Mouse (Mus musculus) CH12.LX (cell line): Measurements from ENCODE around the gene Ttc9c. TPM values are rescaled to one million over a fixed set of nuclear protein-coding genes. Genes with fewer than 3 reads are reported as not detected.

ENCODE experiments used
- DNase-seq: peaks from one replicate; pipeline ENCODE4 v3.0.0-alpha.2; 2013; ENCODE audit errors: extremely low read depth
- H3K27ac ChIP-seq: 2 replicates; pipeline ENCODE4 v1.5.1; 2012; ENCODE audit warnings: low read depth, mild to moderate bottlenecking, control low read depth, moderate library complexity; ENCODE audit not compliant: insufficient read depth
- H3K27me3 ChIP-seq: replicated peaks from 2 replicates; pipeline ENCODE3; 2012; ENCODE audit warnings: inconsistent platforms
- H3K36me3 ChIP-seq, 2 experiments: replicated peaks in 1 of 2; 2 replicates each; pipeline versions ENCODE3 to v1.6.1; 2012; ENCODE audit warnings: inconsistent platforms in 1 of 2, low read length in 1 of 2, mild to moderate bottlenecking in 1 of 2, mixed read lengths in 1 of 2, moderate library complexity in 1 of 2; ENCODE audit not compliant: control insufficient read depth in 1 of 2, insufficient read depth in 1 of 2
- H3K4me1 ChIP-seq, 2 experiments: 2 replicates each; pipeline ENCODE4 v1.6.1; 2012; ENCODE audit warnings: inconsistent platforms in 1 of 2, moderate library complexity in 1 of 2; ENCODE audit not compliant: insufficient read depth in 2 of 2, control insufficient read depth in 1 of 2
- H3K4me2 ChIP-seq: 2 replicates; pipeline ENCODE4 v1.6.1; 2012; ENCODE audit warnings: low read depth, mild to moderate bottlenecking, control low read depth; ENCODE audit not compliant: poor library complexity, insufficient read depth, severe bottlenecking
- H3K4me3 ChIP-seq, 3 experiments: fragments of 150-350 bp in 1 of 3; sonication (generic) in 1 of 3; replicated peaks in 1 of 3; 2 replicates each; pipeline versions ENCODE3 to v1.5.1; 2011 to 2012; ENCODE audit warnings: low read depth in 2 of 3, low read length in 2 of 3, mild to moderate bottlenecking in 2 of 3, moderate library complexity in 2 of 3, control low read depth in 1 of 3, improper control_type of control experiment in 1 of 3, inconsistent platforms in 1 of 3, mixed read lengths in 1 of 3; ENCODE audit not compliant: poor library complexity in 1 of 3
- H3K79me2 ChIP-seq: replicated peaks from 2 replicates; pipeline ENCODE4 v1.6.1; 2012; ENCODE audit warnings: mild to moderate bottlenecking, moderate library complexity; ENCODE audit not compliant: control insufficient read depth, poor library complexity, insufficient read depth, severe bottlenecking; ENCODE audit errors: extremely low read depth
- H3K9ac ChIP-seq: 2 replicates; pipeline ENCODE4 v1.6.1; 2012; ENCODE audit warnings: low read depth, mild to moderate bottlenecking, control low read depth, moderate library complexity; ENCODE audit not compliant: insufficient read depth
- H3K9me3 ChIP-seq: replicated peaks from 2 replicates; pipeline ENCODE3; 2012; ENCODE audit warnings: low read length, inconsistent platforms, mixed read lengths
- CHD1 ChIP-seq: IDR thresholded peaks from 2 replicates; pipeline ENCODE4 v1.6.1; 2012; ENCODE audit warnings: low read depth, low read length, improper control_type of control experiment, inconsistent platforms
- CTCF ChIP-seq, 2 experiments: IDR thresholded peaks in 1 of 2; conservative IDR thresholded peaks in 1 of 2; 2 replicates each; pipeline ENCODE4 v1.5.1; 2011 to 2012; ENCODE audit warnings: low read depth in 2 of 2, low read length in 2 of 2, improper control_type of control experiment in 1 of 2, inconsistent platforms in 1 of 2, mild to moderate bottlenecking in 1 of 2, moderate library complexity in 1 of 2
- E2F4 ChIP-seq: IDR thresholded peaks from 2 replicates; pipeline ENCODE4 v1.6.1; 2011; ENCODE audit warnings: low read depth, low read length, improper control_type of control experiment; ENCODE audit not compliant: insufficient replicate concordance
- EP300 ChIP-seq: IDR thresholded peaks from 2 replicates; pipeline ENCODE4 v1.6.1; 2011; ENCODE audit warnings: low read length, improper control_type of control experiment
- GABPA ChIP-seq: IDR thresholded peaks from 2 replicates; pipeline ENCODE4 v1.6.1; 2012; ENCODE audit warnings: low read depth, low read length, improper control_type of control experiment, inconsistent platforms; ENCODE audit not compliant: insufficient replicate concordance
- JUND ChIP-seq: conservative IDR thresholded peaks from 2 replicates; pipeline ENCODE4 v1.6.1; 2011; ENCODE audit warnings: low read depth, low read length, improper control_type of control experiment
- MAX ChIP-seq: IDR thresholded peaks from 2 replicates; pipeline ENCODE4 v1.6.1; 2011; ENCODE audit warnings: low read length, improper control_type of control experiment
- MAZ ChIP-seq: IDR thresholded peaks from 2 replicates; pipeline ENCODE4 v1.6.1; 2012; ENCODE audit warnings: low read depth, mild to moderate bottlenecking, inconsistent platforms, low read length, improper control_type of control experiment, moderate library complexity
- MXI1 ChIP-seq: IDR thresholded peaks from 2 replicates; pipeline ENCODE4 v1.6.1; 2011; ENCODE audit warnings: mild to moderate bottlenecking, low read depth, low read length, improper control_type of control experiment
- MYC ChIP-seq: IDR thresholded peaks from 2 replicates; pipeline ENCODE4 v1.6.1; 2011; ENCODE audit warnings: low read depth, mild to moderate bottlenecking, improper control_type of control experiment, low read length
- POLR2A ChIP-seq: IDR thresholded peaks from 2 replicates; pipeline ENCODE4 v1.6.1; 2011; ENCODE audit warnings: low read depth, mild to moderate bottlenecking, improper control_type of control experiment, low read length
- POLR2AphosphoS2 ChIP-seq: IDR thresholded peaks from 2 replicates; pipeline ENCODE4 v1.6.1; 2011; ENCODE audit warnings: low read depth, low read length, improper control_type of control experiment
- SIN3A ChIP-seq: IDR thresholded peaks from 2 replicates; pipeline ENCODE4 v1.6.1; 2012; ENCODE audit warnings: low read length, improper control_type of control experiment, inconsistent platforms
- TCF12 ChIP-seq: IDR thresholded peaks from 2 replicates; pipeline ENCODE4 v1.6.1; 2014; ENCODE audit warnings: low read depth, mild to moderate bottlenecking, inconsistent platforms, low read length, improper control_type of control experiment
- USF2 ChIP-seq: conservative IDR thresholded peaks from 2 replicates; pipeline ENCODE4 v1.6.1; 2011; ENCODE audit warnings: low read depth, low read length, improper control_type of control experiment
- ZC3H11A ChIP-seq: IDR thresholded peaks from 2 replicates; pipeline ENCODE4 v1.6.1; 2012; ENCODE audit warnings: low read depth, mild to moderate bottlenecking, inconsistent platforms, low read length, improper control_type of control experiment
- ZNF384 ChIP-seq: IDR thresholded peaks from 2 replicates; pipeline ENCODE4 v1.6.1; 2012; ENCODE audit warnings: low read depth, low read length, improper control_type of control experiment, inconsistent platforms
- dilution Hi-C: fragments of 300-500 bp; cut with MboI; formaldehyde crosslinking; loops from 2 replicates; pipeline ENCODE4 v1.14.3; 2020; ENCODE audit warnings: low sequenced_read_pairs; ENCODE audit not compliant: extremely low pct_unique_long_range_greater_than_20kb, extremely low pct_ligation_motif_present
- in situ Hi-C: fragments of 300-500 bp; cut with MboI; formaldehyde crosslinking; loops from 3 replicates; pipeline ENCODE4 v1.14.3; 2019; ENCODE audit warnings: low sequenced_read_pairs, low pct_ligation_motif_present, low pct_unique_long_range_greater_than_20kb, mixed read lengths
- polyA plus RNA-seq: library from polyadenylated mRNA; unstranded; fragments of >175 nt; gene quantifications from 2 replicates; pipeline ENCODE4 v1.2.1, GENCODE M21; 2012; ENCODE audit warnings: low read depth; ENCODE audit not compliant: insufficient read length
- total RNA-seq, 2 experiments: library from RNA; depleted of rRNA; stranded (reverse); fragments of 300-350 nt in 1 of 2; fragments of >200 nt in 1 of 2; gene quantifications; 2 replicates each; pipeline ENCODE4 v1.2.3; 2012 to 2014

The Ttc9c gene
- total and polyA plus RNA-seq, 3 experiments, result 42.0 to 56.5 (median 44.7) TPM

GRCm38 (mm10) chr19:8802130-8802821, 16.9 kb downstream of the Ttc9c start, which contains the start of gene Zbtb3 (continued):
- no peak for TF ChIP-seq ZC3H11A
- TF ChIP-seq GABPA, result no peak
- TF ChIP-seq TCF12, result 0 out of 2 replicates have a peak, but pooled peaks have one; percentile 25
- TF ChIP-seq CHD1, result no peak
- TF ChIP-seq JUND, result no peak; the same call in 1 of the 2 replicates
- no peak for TF ChIP-seq ZNF384
- peak; percentile 81 for TF ChIP-seq SIN3A
- TF ChIP-seq MXI1, result peak; percentile 72; the same call in 1 of the 2 replicates
- peak; percentile 87; the same call in 1 of the 2 replicates for TF ChIP-seq E2F4
- TF ChIP-seq EP300, result peak; percentile 1; the same call in 1 of the 2 replicates
- TF ChIP-seq USF2, result no peak
- TF ChIP-seq MAZ, result peak; percentile 57; the same call in 1 of the 2 replicates

- DNase-seq, result no peak
- H3K27me3 ChIP-seq, result no peaks in the 10 kb centered on the region
- H3K36me3 ChIP-seq, result peaks cover 16 to 30% of the 10 kb centered on the region in 2 experiments
- H3K4me3 ChIP-seq, result peak overlapping the region in 1 of 3 experiments; percentile 37
- H3K4me1 ChIP-seq, result peaks cover 7 to 26% of the 10 kb centered on the region in 2 experiments
- H3K4me2 ChIP-seq, result peak overlapping the region; percentile 23; the same call in 1 of the 2 replicates
- H3K27ac ChIP-seq, result peak overlapping the region; percentile 54
- dilution Hi-C loops (no loop called here), in situ Hi-C loops (no loop called here)
- TF ChIP-seq POLR2AphosphoS2 (no peak), EP300 (0 out of 2 replicates have a peak, but pooled peaks have one; percentile 0), ZNF384 (peak; percentile 34; the same call in 1 of the 2 replicates), CTCF (conservative IDR thresholded peaks at IDR 0.05 in 1 of 2, IDR thresholded peaks at IDR 0.05 in 1 of 2; ENCODE audit: low read depth in 2 of 2, low read length in 2 of 2) (peak in 1 of 2 experiments; percentile 16; a peak in 1 of 4 replicates), POLR2A (no peak), JUND (0 out of 2 replicates have a peak, but pooled peaks have one; percentile 4), MAX (no peak), MYC (peak; percentile 4; the same call in 1 of the 2 replicates)
- H3K79me2 ChIP-seq, result peaks cover 32% of the 10 kb centered on the region
- H3K9ac ChIP-seq, result no peak overlapping the region
- H3K9me3 ChIP-seq, result peaks cover 5% of the 10 kb centered on the region
Observed at GRCm38 (mm10) chr19:8798947-8799315, 20.2 kb downstream of the Ttc9c start.
